Mouse (Mus musculus): ENCODE measurements around the gene Otoa. TPM values are rescaled to one million over a fixed set of nuclear protein-coding genes. Genes with fewer than 3 reads are reported as not detected.

Otoa gene
- total RNA-seq, 1 experiment from 2014 or later, result 0.12 TPM

DNA sequence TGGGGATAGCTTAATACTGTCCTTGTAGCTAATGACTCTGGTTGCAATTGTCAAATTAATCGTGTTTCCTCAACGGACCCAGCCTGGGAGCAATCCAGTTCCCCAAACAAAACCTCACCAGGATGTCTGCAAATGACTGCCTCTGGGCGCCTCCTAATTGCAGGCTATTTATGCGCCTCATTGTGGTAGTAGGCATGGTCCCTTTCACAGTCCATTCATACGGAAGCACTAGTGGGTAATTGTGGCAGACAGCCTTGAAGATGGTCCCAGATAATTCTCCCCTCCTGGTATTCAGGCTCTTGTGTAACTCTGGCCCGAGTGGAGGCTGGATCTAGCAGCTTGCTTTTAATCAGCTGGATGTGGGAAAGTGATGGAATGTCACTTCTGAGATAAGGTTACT, 90.4 kb downstream of the Otoa start:
- no peak for ATAC-seq (ENCODE audit: extremely low read depth, insufficient number of reproducible peaks, low FRiP score, poor library complexity, severe bottlenecking)

DNA sequence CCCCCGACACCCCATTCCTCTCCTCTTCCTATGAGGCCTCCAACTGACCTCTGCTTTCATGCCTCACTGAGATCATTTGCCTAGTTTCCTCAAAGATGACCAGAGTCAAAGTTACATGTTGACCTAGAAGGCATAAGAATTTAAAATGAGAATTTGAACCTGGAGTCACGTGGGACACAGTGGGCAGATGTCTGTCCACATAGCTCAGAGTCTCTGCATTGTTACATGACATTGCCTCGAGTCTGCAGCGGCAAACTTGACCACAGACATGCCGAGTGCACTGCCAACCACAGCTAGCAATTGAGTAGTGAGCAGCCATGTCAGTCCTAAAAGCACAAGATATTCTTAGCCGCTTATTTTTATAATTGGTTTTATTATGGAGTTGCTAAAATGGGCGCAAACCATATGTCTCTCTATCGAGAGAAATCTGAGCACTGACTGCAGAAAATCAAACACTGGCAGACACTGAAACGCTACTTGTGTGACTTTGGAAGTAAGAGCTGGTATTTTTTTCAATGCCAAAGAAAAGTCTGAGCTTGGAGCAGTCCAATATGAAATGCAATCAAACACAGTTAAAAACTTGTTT, 105.8 kb downstream of the Otoa start:
- ATAC-seq (ENCODE audit: extremely low read depth, insufficient number of reproducible peaks, low FRiP score, poor library complexity, severe bottlenecking), result no peak

DNA sequence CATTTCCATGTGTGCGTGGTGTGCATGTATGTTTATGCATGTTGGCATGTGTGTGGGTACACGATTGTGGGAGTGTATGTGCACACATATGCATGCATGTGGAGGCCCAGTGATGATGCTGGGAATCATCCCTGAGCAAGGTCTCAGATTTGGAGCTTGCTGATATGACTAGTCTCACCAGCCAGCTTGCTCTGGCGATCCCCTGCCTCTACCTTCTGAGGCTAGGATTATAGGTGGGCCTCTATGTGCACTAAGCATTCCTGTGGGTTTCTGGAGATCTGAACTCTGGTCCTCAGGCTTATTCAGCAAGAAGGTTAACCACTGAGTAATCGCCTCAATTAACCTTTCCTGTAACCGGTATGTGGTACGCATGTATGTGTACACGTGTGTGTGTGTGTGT, 107.5 kb downstream of the Otoa start:
- ATAC-seq (ENCODE audit: extremely low read depth, insufficient number of reproducible peaks, low FRiP score, poor library complexity, severe bottlenecking), result no peak

DNA sequence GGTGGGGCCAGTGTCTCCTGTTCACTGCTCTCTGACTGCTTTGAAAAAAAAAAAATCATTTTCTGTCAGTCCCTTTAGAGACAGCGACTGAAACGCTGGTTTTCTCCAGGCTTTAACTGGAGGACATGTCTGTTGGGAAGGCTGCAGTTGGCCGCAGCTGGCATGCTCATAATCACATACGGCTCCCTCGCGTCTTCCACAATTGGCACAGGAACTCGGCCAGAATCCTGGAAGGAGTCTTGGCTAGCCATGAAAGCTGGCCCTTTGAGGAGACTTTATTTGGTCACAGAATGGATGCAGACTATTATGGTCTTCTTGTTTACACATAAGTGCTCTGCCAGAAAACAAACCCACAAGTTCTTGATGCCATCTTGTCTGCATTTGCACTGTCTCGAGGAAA, 117.5 kb downstream of the Otoa start:
- no peak for ATAC-seq (ENCODE audit: extremely low read depth, insufficient number of reproducible peaks, low FRiP score, poor library complexity, severe bottlenecking)

DNA sequence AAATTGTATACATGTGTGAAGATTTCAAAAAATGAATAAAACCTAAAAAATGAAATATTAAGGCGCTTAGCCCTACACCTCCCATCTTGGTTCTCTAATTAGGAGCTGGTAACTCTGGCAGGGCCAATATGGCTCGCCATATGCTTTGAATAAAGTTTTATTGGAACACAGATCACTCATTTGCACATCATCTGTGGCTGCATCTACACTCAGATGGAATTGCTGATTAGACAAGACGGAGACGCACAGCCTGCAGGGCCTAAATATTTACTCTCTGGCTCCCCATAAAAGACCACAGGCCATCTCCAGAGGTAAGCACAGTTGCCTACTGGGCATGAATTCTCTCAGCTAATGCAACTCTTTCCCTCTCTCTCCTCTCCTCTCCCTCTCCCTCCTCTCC, 130.4 kb downstream of the Otoa start:
- no peak for ATAC-seq (ENCODE audit: extremely low read depth, insufficient number of reproducible peaks, low FRiP score, poor library complexity, severe bottlenecking)

Other genes starting within 250 kb of the Otoa start
- gene Eef2k, start 238.8 kb upstream of the Otoa start, total RNA-seq (2017), result 51.9 and 56.9 TPM in 2 replicates
- 16.6 and 19.2 TPM in 2 replicates for gene Polr3e, start 163.9 kb upstream of the Otoa start, total RNA-seq (2017)
- gene Cdr2, start 99.3 kb upstream of the Otoa start, total RNA-seq (2017), result 25.7 and 28.2 TPM in 2 replicates
- gene Mfsd13b, start 99.1 kb upstream of the Otoa start, total RNA-seq (2017), result not detected in 2 replicates
- 192 and 194 TPM in 2 replicates for gene Mettl9, start 47.2 kb upstream of the Otoa start, total RNA-seq (2017)
- 339 and 346 TPM in 2 replicates for gene Igsf6, start 7.1 kb upstream of the Otoa start, total RNA-seq (2017)